Mouse (Mus musculus) small intestine, adult 2 months (tissue): ENCODE data around the gene Snap91.

Experiments
- CTCF ChIP-seq: fragments of 200-500 bp; IDR thresholded peaks from 2 replicates; pipeline ENCODE4 v1.5.1; 2012; ENCODE audit warnings: low read depth, mild to moderate bottlenecking, control low read depth, inconsistent platforms, low read length, moderate library complexity, mixed read lengths; ENCODE audit not compliant: insufficient replicate concordance, insufficient read length; ENCODE audit errors: extremely low read depth
- POLR2A ChIP-seq: fragments of 200-500 bp; IDR thresholded peaks from 2 replicates; pipeline ENCODE4 v1.6.1; 2012; ENCODE audit warnings: low read depth, mild to moderate bottlenecking, control low read depth, inconsistent platforms, low read length, moderate library complexity

DNA sequence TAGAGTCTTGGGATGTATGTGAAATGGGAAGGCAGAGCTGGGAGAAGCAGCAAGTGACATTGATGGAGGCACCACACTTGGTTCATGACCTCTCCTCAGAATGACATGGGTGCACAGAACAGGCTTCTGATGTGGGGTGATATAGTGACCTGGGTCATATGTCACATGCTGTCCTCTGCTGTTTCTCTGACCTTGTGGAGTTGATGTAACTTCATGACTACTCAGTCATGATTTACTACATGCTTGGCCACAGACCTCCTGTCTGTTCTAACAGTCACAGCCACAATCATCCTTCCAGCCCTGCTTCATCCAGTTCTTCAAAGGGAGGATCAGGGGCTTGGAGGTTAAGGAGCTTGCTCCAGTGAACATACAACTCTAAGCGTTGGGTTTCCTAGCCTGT lies 142.4 kb downstream of the Snap91 start:
- TF ChIP-seq POLR2A (no peak), CTCF (no peak)
